In genomic region chr12:76306852-76307561, GRCm38 (mm10) we compare ENCODE assay signal across 10 mouse cellular contexts. TPM values are rescaled to one million over a fixed set of nuclear protein-coding genes. Genes with fewer than 3 reads are reported as not detected.
DNase-seq lines count a peak whose midpoint lies in the region; ATAC-seq and TF ChIP-seq lines count a peak whose summit lies in the region.
"Had no signal": no experiment of that assay in that cellular context is flagged by ENCODE, and none has a peak within 500 bp of the region (broad histone marks: within the 10 kb centered on the region; RNA-seq: fewer than 3 reads in every experiment).

No protein-coding gene starts in this region.

- no peak overlapping the region for H3K4me2 ChIP-seq in hindbrain, embryonic 12.5 days (replicated peaks)
- no peak overlapping the region for H3K4me2 ChIP-seq in hindbrain, embryonic 16.5 days (ENCODE audit: low read length)
- no peak overlapping the region for H3K4me2 ChIP-seq in CH12.LX (ENCODE audit: insufficient read depth, low read depth, poor library complexity, severe bottlenecking)
- no peak overlapping the region for H3K4me2 ChIP-seq in embryonic facial prominence, embryonic 14.5 days (ENCODE audit: low read depth, low read length)

- ATAC-seq in hindbrain, embryonic 12.5 days (ENCODE audit: low FRiP score): no peak
- no peak for ATAC-seq in hindbrain, embryonic 16.5 days
- ATAC-seq in embryonic facial prominence, embryonic 14.5 days (ENCODE audit: low read depth): peak; percentile 53

- H3K27me3 ChIP-seq in hindbrain, embryonic 12.5 days: no peaks in the 10 kb centered on the region
- H3K27me3 ChIP-seq in hindbrain, embryonic 16.5 days (replicated peaks; ENCODE audit: control insufficient read depth, insufficient read depth, low read length): no peaks in the 10 kb centered on the region
- no peaks in the 10 kb centered on the region for H3K27me3 ChIP-seq in CH12.LX (replicated peaks)
- no peaks in the 10 kb centered on the region for H3K27me3 ChIP-seq in embryonic facial prominence, embryonic 14.5 days (replicated peaks; ENCODE audit: control insufficient read depth, insufficient read depth, low read length)

- H3K4me1 ChIP-seq in hindbrain, embryonic 12.5 days: peaks cover 19% of the 10 kb centered on the region
- H3K4me1 ChIP-seq in hindbrain, embryonic 16.5 days (ENCODE audit: control insufficient read depth, insufficient read depth, low read depth, low read length): peaks cover 4% of the 10 kb centered on the region
- H3K4me1 ChIP-seq in CH12.LX (ENCODE audit: control insufficient read depth in 1 of 2, insufficient read depth in 2 of 2): peaks cover 19 to 48% of the 10 kb centered on the region in 2 experiments
- peaks cover 9% of the 10 kb centered on the region; the same call in 1 of the 2 replicates for H3K4me1 ChIP-seq in embryonic facial prominence, embryonic 14.5 days (ENCODE audit: control insufficient read depth, insufficient read depth, low read length)

- no peak for TF ChIP-seq CTCF in CH12.LX (conservative IDR thresholded peaks at IDR 0.05 in 1 of 2, IDR thresholded peaks at IDR 0.05 in 1 of 2; ENCODE audit: low read depth in 2 of 2, low read length in 2 of 2)

- TF ChIP-seq RAD21 in CH12.LX (IDR thresholded peaks at IDR 0.05; ENCODE audit: low read depth, low read length): no peak

- H3K36me3 ChIP-seq in hindbrain, embryonic 12.5 days: peaks cover 9% of the 10 kb centered on the region
- H3K36me3 ChIP-seq in hindbrain, embryonic 16.5 days (ENCODE audit: control insufficient read depth, insufficient read depth, low read length): no peaks in the 10 kb centered on the region
- H3K36me3 ChIP-seq in CH12.LX (replicated peaks in 1 of 2; ENCODE audit: control insufficient read depth in 1 of 2, insufficient read depth in 1 of 2, low read length in 1 of 2): peaks cover 50 to 77% of the 10 kb centered on the region in 2 experiments
- H3K36me3 ChIP-seq in embryonic facial prominence, embryonic 14.5 days (ENCODE audit: control insufficient read depth, insufficient read depth, low read length): peaks cover 61% of the 10 kb centered on the region

- DNase-seq in CH12.LX (ENCODE audit: extremely low read depth) (no peak), liver (no peak)
- peak; percentile 67 for DNase-seq in embryonic facial prominence, embryonic 14.5 days (ENCODE audit: low spot score)
- DNase-seq in kidney, postnatal 10 days: peak; percentile 28
- no peak for DNase-seq in adrenal gland, adult 2 months
- no peak for DNase-seq in neural tube, embryonic 10.5 days (ENCODE audit: extremely low spot score, low spot score)
- DNase-seq: right cerebral cortex, postnatal 4 days; thymus, postnatal 36 days had no signal

- no peaks in the 10 kb centered on the region for H3K9me3 ChIP-seq in hindbrain, embryonic 12.5 days (replicated peaks)
- no peaks in the 10 kb centered on the region for H3K9me3 ChIP-seq in hindbrain, embryonic 16.5 days (ENCODE audit: control insufficient read depth, low read length)
- no peaks in the 10 kb centered on the region for H3K9me3 ChIP-seq in CH12.LX (replicated peaks; ENCODE audit: low read length)
- no peaks in the 10 kb centered on the region for H3K9me3 ChIP-seq in embryonic facial prominence, embryonic 14.5 days (ENCODE audit: control insufficient read depth, low read length)

- no peak for TF ChIP-seq EP300 in CH12.LX (IDR thresholded peaks at IDR 0.05; ENCODE audit: low read length)

- no peaks in the 10 kb centered on the region for H3K79me2 ChIP-seq in CH12.LX (replicated peaks; ENCODE audit: control insufficient read depth, extremely low read depth, insufficient read depth, poor library complexity, severe bottlenecking)

- H3K27ac ChIP-seq in hindbrain, embryonic 12.5 days: 0 out of 2 replicates have a peak overlapping the region, but pooled peaks have one; percentile 35
- no peak overlapping the region for H3K27ac ChIP-seq in hindbrain, embryonic 16.5 days (ENCODE audit: low read depth, low read length)
- H3K27ac ChIP-seq in CH12.LX (ENCODE audit: insufficient read depth, low read depth): peak overlapping the region; percentile 78
- no peak overlapping the region for H3K27ac ChIP-seq in embryonic facial prominence, embryonic 14.5 days (replicated peaks; ENCODE audit: low read depth, low read length)

- in situ Hi-C loops in CH12.LX (cut with MboI; ENCODE audit: low pct_ligation_motif_present, low pct_unique_long_range_greater_than_20kb, low sequenced_read_pairs): no loop called here

- TF ChIP-seq POLR2A in CH12.LX (IDR thresholded peaks at IDR 0.05; ENCODE audit: low read depth, low read length): no peak

- H3K4me3 ChIP-seq in hindbrain, embryonic 12.5 days: no peak overlapping the region
- no peak overlapping the region for H3K4me3 ChIP-seq in hindbrain, embryonic 16.5 days (ENCODE audit: low read length)
- H3K4me3 ChIP-seq in CH12.LX (replicated peaks in 1 of 3; ENCODE audit: low read depth in 2 of 3, low read length in 2 of 3, poor library complexity in 1 of 3): no peak overlapping the region
- no peak overlapping the region for H3K4me3 ChIP-seq in embryonic facial prominence, embryonic 14.5 days (ENCODE audit: low read depth, low read length)

- no peak overlapping the region for H3K9ac ChIP-seq in hindbrain, embryonic 12.5 days
- H3K9ac ChIP-seq in hindbrain, embryonic 16.5 days (ENCODE audit: low read depth, low read length): no peak overlapping the region
- H3K9ac ChIP-seq in CH12.LX (ENCODE audit: insufficient read depth, low read depth): no peak overlapping the region
- H3K9ac ChIP-seq in embryonic facial prominence, embryonic 14.5 days (ENCODE audit: low read depth, low read length): no peak overlapping the region; the same call in 1 of the 2 replicates

- dilution Hi-C loops in CH12.LX (cut with MboI; ENCODE audit: extremely low pct_ligation_motif_present, extremely low pct_unique_long_range_greater_than_20kb, low sequenced_read_pairs): no loop called here

- WGBS in hindbrain, embryonic 12.5 days: 83% methylated on average over 9 of the region's 9 CpGs
- 70% methylated on average over 9 of the region's 9 CpGs for whole genome bisulfite sequencing in hindbrain, embryonic 16.5 days
- WGBS in embryonic facial prominence, embryonic 14.5 days: 78% methylated on average over 9 of the region's 9 CpGs

TF ChIP-seq in CH12.LX, 34 proteins besides CTCF, POLR2A, EP300 and RAD21:
- TF ChIP-seq JUND (conservative IDR thresholded peaks at IDR 0.05; ENCODE audit: low read depth, low read length): no peak
- TF ChIP-seq SIN3A (IDR thresholded peaks at IDR 0.05; ENCODE audit: low read length): no peak
- TF ChIP-seq NELFE (IDR thresholded peaks at IDR 0.05; ENCODE audit: low read depth, low read length): no peak
- no peak for TF ChIP-seq CHD1 (IDR thresholded peaks at IDR 0.05; ENCODE audit: low read depth, low read length)

RNA-seq across cellular contexts. Expression of gene Akap5, which starts 17.7 kb away (rescaled TPM):
- polyA plus RNA-seq in hindbrain, embryonic 12.5 days (2016; fragmentation: Nextera tagmentation; extraction: Ambion mirVana): 5.7 and 6.8 TPM in 2 replicates
- 12.3 and 13.8 TPM in 2 replicates for polyA plus RNA-seq in hindbrain, embryonic 16.5 days (2015; fragmentation: Nextera tagmentation; extraction: Ambion mirVana)
- total RNA-seq in CH12.LX (2012; rRNA removed): 0.38 and 0.67 TPM in 2 replicates
- 0.27 and 0.32 TPM in 2 replicates for total RNA-seq in CH12.LX (2014; rRNA removed)
- polyA plus RNA-seq in CH12.LX (2012; ENCODE audit: insufficient read length, low read depth): 0.76 and 0.89 TPM in 2 replicates
- 1.1 and 1.3 TPM in 2 replicates for polyA plus RNA-seq in embryonic facial prominence, embryonic 14.5 days (2014; fragmentation: Nextera tagmentation; extraction: Ambion mirVana)
- under 1 TPM; 0.29 to 0.76 TPM for total RNA-seq in adrenal gland, adult 2 months (2021)
- polyA plus RNA-seq in adrenal gland, adult 2 months (2012; rRNA removed): 0.07 TPM in 2 replicates

RNA-seq across cellular contexts. Expression of gene Mthfd1, which starts 51.9 kb away (rescaled TPM):
- polyA plus RNA-seq in hindbrain, embryonic 12.5 days (2016; fragmentation: Nextera tagmentation; extraction: Ambion mirVana): 44.8 and 46.3 TPM in 2 replicates
- polyA plus RNA-seq in hindbrain, embryonic 16.5 days (2015; fragmentation: Nextera tagmentation; extraction: Ambion mirVana): 37.8 and 38.9 TPM in 2 replicates
- 110 and 144 TPM in 2 replicates for total RNA-seq in CH12.LX (2012; rRNA removed)
- total RNA-seq in CH12.LX (2014; rRNA removed): 112 and 126 TPM in 2 replicates
- 133 and 140 TPM in 2 replicates for polyA plus RNA-seq in CH12.LX (2012; ENCODE audit: insufficient read length, low read depth)
- 57.4 and 59.5 TPM in 2 replicates for polyA plus RNA-seq in embryonic facial prominence, embryonic 14.5 days (2014; fragmentation: Nextera tagmentation; extraction: Ambion mirVana)
- 10 to 100 TPM; 41.8 to 49.4 TPM for total RNA-seq in adrenal gland, adult 2 months (2021)
- polyA plus RNA-seq in adrenal gland, adult 2 months (2012; rRNA removed): 16.0 and 18.1 TPM in 2 replicates

Comparison
In these comparisons a context has a peak if more than half of its experiments do, and no peak if none do; other contexts are left out.
1. H3K27ac ChIP-seq: peak in hindbrain, embryonic 12.5 days (single experiment) and CH12.LX (single experiment); none in hindbrain, embryonic 16.5 days (single experiment) and embryonic facial prominence, embryonic 14.5 days (single experiment).
2. DNase-seq: peak in embryonic facial prominence, embryonic 14.5 days (single experiment) and kidney, postnatal 10 days (single experiment); none in CH12.LX (single experiment), adrenal gland, adult 2 months (single experiment), neural tube, embryonic 10.5 days (single experiment) and liver (single experiment).